Mouse (Mus musculus) thymus, postnatal 4 days (tissue): ENCODE results near the gene Cntd1.

ENCODE experiments used
- DNase-seq: peaks from one replicate; pipeline ENCODE4 v3.0.0; 2021

Cntd1 gene

DNA sequence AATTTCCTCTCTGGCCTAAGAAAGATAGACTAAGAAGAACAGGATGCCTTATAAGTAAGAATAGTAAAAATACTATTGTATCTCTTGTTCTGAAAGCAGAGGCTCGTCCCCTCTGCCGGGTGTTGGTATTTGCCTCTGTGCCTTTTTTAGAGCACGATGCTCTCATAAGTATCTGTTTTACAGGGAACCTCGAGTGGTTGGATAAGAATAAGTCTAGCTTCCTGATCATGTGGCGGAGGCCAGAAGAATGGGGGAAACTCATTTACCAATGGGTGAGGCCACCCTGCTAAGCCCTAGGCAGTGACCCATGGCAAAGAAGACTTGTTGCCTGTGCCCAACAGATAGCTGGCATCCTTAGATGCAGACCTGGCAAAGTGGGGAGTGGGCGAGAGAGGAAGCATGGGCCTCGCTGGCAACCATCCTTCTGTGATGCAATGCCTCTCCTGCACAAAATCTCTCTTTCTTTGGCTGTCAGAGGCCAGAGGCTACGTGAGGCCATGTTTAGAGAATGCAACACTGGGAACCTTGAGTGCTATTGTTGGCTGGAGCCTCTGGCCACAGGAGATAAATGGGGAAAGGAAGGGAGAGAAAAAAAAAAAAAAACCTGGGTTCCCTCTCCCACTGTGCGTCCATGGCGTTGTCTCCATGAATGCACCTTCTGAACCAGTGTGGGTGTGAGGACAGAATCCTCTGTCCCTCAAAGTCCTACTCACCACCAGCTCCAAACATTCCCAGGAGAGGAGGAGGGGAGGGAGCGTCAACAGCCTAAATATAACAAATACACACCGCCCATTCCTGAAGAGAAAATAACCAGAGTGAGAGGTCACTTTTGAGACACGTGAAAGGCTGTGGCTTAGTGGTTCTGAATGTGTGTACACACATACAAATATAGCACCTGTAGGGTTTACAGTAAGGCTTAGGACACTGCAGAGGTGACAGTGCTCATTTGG is 22.7 kb upstream of the Cntd1 start:
- no peak for DNase-seq

DNA sequence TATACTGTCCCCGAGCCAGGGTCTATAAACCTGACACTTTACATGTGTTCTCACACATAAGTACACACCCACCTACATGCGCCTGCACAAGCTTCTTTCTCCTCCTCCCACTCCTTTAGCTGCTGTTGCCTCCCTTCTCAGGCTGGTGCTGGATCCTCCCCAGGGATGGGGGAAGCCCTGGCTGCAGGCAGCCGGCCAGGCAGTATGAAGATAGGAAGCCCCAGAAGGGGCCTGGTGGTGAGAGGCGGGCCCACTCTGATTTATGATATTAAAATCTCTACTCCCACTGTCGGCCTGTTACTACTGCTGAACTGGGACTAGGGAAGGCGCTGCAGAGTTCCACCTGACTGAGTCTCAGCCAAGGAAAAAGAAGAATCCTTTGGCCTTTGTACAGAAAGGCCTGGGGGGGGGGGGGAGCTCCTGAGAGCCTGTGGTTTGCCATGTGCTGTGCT is 19.5 kb upstream of the Cntd1 start:
- DNase-seq, result no peak

DNA sequence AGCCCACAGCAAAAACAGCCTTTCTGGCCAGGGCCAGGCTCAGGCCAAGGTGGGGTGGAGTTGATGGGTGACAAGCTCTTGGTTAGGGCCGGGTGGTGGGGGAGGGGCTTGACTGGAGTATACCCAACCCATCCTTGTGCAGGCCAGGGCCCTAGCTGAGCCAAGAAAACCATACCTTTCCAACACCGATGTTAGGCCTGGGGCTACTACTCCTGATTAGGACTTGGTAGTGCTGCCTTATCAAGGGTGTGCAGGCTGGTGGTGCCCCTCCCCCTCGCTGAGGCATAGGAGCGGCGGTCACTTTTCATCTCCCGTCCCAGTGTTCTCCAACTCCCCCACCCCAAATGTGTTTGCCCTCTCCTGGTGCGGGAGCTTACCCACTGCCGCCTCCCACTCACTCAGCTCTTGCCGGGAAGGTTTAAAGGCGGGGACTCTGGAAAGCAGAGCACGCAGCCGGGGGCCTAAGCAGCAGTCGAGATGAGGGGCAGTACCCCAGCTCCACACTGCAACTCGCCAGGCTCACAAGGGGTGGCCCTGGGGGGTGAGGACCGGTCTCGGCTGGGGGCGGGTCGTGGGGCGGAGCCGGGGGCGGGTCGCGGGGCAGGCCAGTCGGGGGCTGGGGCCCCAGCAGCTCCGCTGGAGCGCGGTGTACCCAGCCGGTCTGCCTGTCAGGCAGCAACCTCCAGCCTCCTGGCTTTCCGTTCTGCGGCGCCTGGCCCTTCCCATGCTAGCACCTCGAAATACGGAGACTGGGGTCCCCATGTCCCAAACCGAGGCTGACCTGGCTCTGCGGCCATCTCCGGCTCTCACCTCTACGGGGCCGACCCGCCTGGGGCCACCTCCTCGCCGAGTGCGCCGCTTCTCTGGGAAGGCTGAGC is 18.6 kb upstream of the Cntd1 start, which contains the start of gene Wnk4:
Gene Wnk4 (plus strand): TSS at position 620 of the 878 bp plus-strand sequence.
- peak; percentile 71 for DNase-seq

DNA sequence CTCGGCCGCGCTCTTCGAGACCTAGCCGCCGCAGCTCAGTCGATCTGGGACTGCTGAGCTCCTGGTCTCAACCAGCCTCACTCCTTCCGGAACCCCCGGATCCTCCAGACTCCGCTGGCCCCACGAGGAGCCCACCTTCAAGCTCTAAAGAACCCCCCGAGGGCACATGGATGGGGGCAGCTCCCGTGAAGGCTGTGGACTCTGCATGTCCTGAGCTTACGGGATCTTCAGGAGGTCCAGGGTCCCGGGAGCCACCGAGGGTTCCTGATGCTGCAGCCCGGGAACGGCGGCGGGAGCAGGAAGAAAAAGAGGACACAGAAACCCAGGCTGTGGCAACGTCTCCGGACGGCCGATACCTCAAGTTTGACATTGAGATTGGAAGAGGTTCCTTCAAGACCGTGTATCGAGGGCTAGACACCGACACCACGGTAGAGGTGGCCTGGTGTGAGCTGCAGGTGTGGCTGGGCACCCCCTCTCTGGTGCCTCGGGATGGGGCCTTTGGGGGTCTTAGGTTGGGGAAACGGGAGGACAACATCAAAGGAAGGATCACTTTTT is 17.9 kb upstream of the Cntd1 start:
- no peak for DNase-seq

DNA sequence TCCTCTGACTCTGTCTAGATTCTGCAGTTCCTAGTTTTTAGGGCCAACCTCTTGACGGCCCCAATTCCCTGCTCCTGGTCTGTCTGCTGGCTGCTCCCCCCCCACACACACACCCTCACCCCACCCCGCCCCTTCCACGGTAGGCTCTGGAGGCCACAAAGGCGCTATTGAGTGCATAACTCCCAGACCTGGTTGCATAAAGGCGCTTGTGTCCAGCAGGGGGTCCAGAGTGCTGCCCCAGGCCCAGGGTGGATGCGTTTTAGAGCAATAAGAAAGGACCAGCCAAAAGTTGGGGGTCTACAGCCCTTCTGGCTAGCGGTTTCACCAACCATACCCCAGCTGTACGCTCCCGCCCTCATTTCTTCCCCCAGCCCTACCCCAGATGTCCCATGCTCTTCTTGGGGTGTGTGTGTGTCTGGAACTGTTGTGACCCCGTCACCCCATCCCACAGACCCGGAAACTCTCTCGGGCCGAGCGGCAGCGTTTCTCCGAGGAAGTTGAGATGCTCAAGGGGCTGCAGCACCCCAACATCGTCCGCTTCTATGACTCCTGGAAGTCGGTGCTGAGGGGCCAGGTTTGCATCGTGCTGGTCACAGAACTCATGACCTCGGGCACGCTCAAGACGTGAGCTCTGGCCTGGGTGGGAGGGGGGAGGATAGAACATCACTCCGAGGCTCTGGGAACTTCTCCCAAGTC is 16.4 kb upstream of the Cntd1 start:
- DNase-seq, result no peak

DNA sequence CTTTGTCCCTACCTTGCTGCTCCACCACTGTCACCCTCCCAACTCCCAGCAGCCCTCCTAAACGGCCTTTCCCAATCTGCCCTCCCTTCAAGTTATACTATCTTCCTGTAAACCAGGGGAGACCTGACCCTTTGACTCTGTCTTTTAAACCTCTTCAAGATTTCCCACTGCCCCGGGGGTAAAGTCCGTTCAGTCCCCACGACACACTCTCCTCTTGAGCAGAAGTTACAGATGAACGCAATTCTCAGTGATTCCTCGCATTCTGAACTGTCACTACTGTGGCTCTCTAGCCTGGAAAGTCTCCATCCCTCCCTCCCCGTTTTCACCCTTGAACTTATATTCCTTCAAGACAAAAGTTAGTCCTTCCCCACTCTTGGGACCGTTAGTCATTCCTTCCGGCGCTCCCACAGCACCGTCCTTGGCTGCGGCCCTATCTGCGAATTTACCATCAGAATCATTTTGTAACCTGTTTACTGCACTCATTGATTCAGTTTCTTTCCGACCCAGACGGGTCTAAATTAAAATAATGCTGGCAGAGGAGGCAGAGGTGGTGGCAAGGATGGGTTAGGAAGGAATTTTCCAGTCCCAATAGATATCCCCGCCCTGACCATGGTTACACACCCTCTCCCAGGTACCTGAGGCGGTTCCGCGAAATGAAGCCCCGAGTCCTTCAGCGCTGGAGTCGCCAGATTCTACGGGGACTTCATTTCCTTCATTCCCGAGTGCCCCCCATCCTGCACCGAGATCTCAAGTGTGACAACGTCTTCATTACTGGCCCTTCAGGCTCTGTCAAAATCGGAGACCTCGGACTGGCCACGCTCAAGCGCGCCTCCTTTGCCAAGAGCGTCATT is 15.4 kb upstream of the Cntd1 start:
- no peak for DNase-seq

DNA sequence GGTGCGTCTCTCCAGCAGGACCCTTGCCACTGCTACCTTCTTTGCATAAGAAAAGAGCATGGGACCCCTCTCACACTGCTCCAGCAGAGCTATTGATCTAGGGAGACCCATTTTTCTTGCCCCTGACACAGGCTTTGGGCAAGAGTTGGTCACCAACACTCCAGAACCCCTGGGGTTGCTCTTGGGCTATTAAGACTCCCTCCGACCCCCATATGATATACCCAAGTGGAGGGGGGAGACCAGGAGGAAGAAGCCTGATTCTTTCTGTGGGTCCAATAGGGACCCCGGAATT is 14.9 kb upstream of the Cntd1 start:
- no peak for DNase-seq

DNA sequence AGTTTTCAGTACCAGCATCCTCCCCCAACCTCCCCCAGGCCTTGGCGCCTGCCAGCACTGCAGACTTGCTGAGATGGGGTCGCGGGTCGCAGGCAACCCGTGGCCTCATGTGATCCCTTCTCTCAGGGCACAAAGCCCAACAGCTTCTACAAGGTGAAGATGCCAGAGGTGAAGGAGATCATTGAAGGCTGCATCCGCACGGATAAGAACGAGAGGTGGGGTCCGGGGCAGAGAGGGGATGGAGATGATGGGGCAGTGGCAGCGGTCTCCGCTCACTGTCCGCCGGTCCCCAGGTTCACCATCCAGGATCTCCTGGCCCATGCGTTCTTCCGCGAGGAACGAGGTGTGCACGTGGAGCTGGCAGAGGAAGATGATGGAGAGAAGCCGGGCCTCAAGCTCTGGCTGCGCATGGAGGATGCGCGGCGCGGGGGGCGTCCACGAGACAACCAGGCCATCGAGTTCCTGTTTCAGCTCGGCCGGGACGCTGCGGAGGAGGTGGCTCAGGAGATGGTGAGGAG is 13.8 kb upstream of the Cntd1 start:
- DNase-seq, result no peak

DNA sequence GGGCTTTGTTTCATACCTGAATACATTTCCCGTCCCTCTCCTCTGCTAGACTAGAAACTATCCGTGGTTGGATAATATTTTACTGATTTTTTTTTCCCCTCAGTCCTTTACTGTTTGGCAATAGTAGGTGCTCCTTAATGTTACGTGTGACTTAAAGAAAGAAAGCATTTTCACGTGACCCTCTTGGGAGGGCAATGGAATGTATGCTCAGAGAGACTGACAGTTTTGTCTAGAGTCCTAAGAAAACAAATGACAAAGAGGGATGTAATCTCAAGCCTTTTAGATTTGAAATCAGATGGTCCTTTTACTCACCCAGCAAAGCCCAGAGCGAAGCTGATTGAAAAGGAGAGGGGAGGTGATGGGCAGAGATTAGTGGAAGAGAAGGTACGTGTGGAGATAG is 12.9 kb upstream of the Cntd1 start:
- no peak for DNase-seq

DNA sequence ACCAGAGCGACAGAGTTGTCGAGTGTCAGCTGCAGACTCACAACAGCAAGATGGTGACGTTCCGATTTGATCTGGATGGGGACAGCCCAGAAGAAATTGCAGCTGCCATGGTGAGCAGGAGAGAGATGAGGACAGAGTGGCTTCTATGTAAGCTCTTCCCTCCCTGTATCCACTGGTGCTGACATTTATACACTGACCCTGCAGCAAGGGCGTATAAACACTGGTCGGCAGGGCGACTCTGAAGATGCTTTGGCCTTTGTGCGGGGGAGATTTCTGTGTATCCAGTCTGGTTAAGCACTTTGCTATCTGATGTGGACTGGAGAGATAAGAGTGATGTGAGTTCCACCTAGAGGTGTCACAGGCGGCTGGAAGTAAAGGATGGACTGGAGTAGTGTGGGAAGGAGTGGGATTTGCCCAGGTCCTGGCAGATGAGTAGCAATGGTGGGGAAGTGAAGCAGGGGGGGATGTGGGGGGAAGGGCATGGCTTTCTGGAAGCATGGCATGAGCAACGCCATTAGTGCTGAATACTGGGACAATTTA is 9.2 kb upstream of the Cntd1 start:
- no peak for DNase-seq

DNA sequence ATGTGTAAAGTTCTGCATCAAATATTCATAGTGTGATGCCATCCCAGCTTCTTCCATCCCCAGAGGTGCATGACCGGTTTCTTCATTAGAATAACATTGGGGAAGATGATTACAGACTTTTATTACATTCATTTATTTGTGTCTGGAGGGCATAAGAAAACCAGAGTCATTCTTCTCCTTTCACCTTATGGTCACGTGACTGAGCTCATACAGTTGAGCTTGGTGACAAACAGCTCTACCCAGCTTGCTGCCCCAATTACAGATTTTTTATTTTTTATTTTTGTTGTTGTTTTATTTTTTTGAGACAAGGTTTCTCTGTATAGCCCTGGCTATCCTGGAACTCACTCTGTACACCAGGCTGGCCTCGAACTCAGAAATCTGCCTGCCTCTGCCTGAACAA is 6.4 kb upstream of the Cntd1 start:
- no peak for DNase-seq

DNA sequence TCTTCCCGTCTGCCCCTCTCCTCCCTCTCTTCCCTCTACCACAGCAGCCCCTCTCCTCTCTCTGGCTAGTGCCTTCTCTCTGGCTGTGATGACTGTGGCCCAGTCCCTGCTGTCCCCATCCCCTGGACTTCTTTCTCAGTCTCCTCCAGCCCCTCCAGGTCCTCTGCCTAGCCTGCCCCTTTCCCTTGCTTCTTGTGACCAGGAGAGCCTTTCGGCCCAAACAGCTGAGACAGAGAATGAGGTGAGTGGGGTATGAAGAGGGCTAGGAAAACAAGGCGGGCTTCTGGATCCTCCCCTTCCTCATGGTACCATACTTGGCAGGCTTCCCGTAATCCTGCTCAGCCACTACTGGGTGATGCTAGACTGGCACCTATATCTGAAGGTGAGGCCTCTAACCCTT is 3.5 kb upstream of the Cntd1 start:
- no peak for DNase-seq

DNA sequence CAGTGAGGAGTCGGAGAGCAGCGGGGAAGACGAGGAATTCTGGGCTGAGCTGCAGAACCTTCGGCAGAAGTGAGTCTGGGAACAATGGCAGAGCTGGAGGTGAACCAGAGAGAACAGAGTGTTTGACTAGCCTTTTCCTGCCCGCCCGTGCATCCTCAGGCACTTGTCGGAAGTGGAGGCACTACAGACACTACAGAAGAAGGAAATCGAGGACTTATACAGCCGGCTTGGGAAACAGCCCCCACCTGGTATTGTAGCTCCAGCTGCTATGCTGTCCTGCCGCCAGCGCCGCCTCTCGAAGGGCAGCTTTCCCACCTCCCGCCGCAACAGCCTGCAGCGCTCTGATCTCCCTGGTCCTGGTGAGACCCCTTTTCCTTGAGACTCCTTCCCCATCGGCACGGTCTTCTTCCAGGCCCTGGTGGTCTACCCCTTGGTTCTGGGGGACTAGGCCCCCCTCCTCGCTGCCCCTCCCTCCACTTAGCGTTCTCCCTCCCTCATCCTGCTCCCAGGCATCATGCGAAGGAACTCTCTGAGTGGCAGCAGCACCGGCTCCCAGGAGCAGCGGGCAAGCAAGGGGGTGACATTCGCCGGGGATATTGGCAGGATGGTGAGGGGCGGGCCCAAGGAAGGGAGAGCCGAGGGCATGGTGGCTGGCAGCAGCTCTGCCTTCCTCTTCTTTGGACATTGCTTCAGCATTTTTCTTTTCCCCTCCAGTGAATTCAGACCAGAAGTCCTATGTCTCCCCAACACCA is 2.3 kb upstream of the Cntd1 start:
- no peak for DNase-seq

DNA sequence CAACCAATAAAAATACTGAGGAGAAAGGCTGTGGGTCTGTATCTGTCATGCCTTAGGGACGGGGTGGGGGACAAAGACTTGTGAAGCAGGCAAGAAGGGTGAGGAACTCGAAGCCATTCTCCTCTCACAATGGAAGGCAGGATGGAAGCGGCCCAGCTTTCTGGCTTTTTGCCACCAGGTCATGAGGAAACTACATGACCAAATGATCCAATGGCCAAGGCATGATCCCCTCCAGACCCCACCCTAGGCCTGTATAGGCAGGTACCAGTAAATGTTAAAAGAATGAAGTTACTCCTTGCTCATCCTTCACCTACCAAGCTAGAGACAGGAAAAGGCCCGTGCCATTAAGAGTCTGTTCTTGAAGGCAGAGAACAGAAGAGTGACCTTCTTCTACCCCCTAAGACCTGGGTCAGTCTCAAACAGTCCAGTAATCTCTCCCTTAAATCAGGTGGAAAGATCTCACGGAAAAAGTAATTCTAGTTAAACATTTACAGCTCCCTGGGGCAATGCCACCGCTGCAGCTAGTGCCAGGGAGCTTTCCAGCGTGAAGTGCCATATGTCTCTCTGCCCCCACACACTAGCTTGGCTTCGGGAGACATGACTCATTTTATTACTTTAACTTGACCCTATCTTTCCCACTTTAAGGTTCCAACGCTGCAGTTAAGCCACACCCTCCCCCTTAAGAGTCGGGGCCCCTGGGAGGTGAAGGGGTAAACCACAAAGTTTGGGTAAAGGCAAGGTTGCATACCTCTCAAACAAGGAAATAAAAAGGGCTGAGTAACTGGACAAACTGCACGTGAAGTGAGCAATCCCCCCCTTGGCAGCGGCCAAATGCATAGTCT is 1.2 kb upstream of the Cntd1 start:
- no peak for DNase-seq

DNA sequence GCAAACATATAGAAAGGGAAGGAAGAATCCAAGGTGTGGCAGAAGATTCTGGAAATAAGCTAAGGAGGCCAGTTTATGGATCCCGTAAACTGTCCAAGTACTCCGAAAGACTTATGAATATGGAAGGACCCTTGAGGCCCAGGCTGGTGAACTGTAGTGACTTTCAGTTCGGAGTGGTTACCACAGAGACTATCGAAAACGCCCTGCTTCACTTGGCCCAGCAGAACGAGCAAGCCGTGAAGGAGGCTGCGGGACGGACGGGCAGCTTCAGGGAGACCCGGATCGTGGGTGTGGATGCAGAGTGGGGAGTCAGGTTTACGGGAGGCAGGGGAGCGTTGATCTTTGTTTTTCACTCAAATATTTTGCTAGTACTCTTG is 369 bp downstream of the Cntd1 start:
- DNase-seq, result peak; percentile 34

DNA sequence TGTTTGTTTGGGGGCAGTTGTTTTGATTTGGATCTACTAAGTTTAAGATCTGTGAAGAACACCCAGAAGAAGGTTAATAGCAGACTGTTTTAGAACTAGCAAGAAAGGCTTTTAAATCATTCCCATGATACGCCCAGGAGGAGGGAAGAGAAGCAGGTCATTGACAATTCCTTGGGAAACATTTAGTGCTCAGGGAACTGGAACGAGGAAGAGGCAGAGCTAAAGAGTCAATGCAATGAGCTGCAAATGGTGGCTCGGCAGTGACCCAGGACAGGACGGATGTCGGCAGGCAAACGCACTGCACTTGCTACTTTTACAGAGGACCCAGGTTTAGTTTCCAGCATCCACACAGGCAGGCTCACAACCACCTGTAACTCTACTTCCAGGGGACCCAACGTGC is 2.0 kb downstream of the Cntd1 start:
- no peak for DNase-seq

DNA sequence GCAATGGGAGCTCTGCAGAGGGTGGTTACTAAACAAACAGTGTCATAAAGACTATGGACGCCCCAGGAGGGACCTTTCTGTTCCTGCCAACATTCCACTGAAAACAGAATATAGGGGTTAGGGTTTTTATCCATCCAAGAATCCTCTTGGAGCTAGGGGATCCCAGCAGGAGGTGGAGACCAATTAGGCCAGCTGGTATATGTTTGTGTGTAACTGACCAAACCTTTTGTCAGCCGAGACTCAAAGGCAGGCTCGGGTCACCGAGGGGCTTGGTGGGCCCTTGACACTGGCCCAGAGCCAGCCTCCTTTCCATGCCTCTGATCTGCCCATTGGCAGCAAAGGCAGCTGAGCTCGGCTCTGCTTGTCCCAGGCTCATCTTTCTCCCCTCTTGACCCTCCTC is 4.1 kb downstream of the Cntd1 start:
- DNase-seq, result no peak

DNA sequence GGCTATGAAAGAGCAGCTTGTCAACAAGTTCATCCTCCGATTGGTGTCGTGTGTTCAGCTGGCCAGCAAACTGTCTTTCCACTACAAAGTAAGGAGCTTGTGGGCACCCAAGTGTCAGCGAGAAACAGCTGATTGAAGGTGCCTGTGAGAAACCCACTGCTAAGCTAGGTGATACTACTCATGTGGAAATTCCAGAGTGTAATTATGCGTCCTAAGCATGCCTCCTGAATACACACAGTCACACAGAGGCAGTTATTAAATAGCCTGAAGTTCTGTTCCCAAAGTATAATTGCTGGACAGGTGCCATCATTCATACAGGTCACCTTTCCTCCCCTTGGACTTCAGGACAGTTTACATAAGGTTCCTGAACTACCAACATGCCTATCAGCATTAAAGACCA is 5.0 kb downstream of the Cntd1 start:
- no peak for DNase-seq

DNA sequence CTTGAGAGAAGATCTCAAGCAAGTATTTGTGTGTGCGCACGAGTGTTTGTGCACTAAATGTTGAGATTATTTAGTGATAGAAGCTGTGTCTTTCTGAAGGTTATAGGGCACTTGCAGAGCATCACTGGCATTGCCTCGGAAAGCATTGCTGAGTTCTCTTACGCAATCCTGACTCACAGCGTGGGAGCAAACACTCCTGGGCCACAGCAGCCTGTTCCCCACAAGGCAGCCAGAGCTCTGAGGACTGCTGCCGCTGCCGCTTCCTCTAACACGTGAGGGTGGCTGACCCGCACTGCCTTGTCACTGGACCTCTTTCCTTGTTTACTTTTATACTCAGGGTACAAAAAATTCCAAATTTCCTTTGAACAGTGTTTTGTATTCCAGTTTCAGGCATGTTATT is 8.5 kb downstream of the Cntd1 start:
- DNase-seq, result no peak

DNA sequence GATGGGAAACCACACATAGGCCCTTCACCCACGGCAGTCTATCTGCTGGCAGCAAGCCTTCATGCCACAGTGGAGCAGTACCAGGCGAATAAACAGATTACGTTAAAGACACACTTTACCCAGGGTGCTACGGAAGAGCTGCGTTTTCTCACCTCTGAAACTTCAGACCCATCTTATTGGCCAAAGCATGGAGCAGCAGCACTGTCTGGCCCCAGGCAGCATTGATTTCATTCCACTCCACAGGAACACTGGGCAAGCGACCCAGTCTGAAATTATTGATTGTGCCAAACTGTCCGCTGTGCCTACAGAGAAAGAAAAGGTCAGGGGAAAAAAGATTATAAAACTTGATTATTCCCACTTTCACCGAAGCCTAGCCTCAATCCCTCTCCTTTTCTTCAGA is 12.4 kb downstream of the Cntd1 start:
- DNase-seq, result no peak
